14 mouse cellular contexts compared by ENCODE assay signal in the genomic region with DNA sequence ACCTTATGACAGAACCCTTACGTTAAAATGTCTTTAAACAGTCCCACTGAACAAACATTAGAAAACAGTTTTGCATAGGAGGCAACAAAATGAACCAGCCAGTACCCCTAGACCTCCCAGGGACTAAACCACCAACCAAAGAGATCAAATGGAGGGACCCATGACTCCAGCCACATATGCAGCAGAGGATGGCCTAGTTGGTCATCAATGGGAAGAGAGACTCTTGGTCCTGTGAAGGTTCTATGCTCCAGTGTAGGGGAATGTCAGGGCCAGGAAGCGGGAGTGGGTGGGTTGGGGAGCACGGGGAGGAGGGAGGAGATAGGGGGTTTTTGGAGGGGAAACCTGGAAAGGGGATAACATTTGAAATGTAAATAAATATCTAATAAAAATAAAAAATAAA. TPM values are rescaled to one million over a fixed set of nuclear protein-coding genes. Genes with fewer than 3 reads are reported as not detected.
DNase-seq lines count a peak whose midpoint lies in the region; ATAC-seq and TF ChIP-seq lines count a peak whose summit lies in the region.
"Not testable (repeated sequence)": the region's sequence is repeated elsewhere in the genome, so short reads cannot be mapped to it uniquely, and the experiment has no call there.
"Had no signal": no experiment of that assay in that cellular context is flagged by ENCODE, and none has a peak within 500 bp of the region (broad histone marks: within the 10 kb centered on the region; RNA-seq: fewer than 3 reads in every experiment).

No protein-coding gene starts in this region.

- 87% methylated on average over 3 of the region's 3 CpGs for WGBS in forebrain, embryonic 10.5 days
- 76% methylated on average over 3 of the region's 3 CpGs for WGBS in forebrain, embryonic 14.5 days
- 90% methylated on average over 3 of the region's 3 CpGs for WGBS in heart, embryonic 13.5 days
- WGBS in kidney, embryonic 15.5 days, result 71% methylated on average over 3 of the region's 3 CpGs
- 92% methylated on average over 3 of the region's 3 CpGs for WGBS in midbrain, embryonic 10.5 days
- 86% methylated on average over 3 of the region's 3 CpGs for WGBS in midbrain, embryonic 14.5 days
- WGBS in stomach, postnatal 0 days, result 80% methylated on average over 3 of the region's 3 CpGs

- H3K4me2 ChIP-seq in forebrain, embryonic 14.5 days (ENCODE audit: low read length), result peak overlapping the region; percentile 29
- peak overlapping the region; percentile 16; the same call in 1 of the 2 replicates for H3K4me2 ChIP-seq in heart, embryonic 13.5 days
- peak overlapping the region; percentile 43 for H3K4me2 ChIP-seq in kidney, embryonic 15.5 days
- H3K4me2 ChIP-seq in midbrain, embryonic 14.5 days (ENCODE audit: low read length), result peak overlapping the region; percentile 36
- H3K4me2 ChIP-seq in stomach, postnatal 0 days (replicated peaks; ENCODE audit: low read depth), result peak overlapping the region; percentile 23; the same call in 1 of the 2 replicates

- peaks cover 18% of the 10 kb centered on the region for H3K4me1 ChIP-seq in forebrain, embryonic 10.5 days
- H3K4me1 ChIP-seq in forebrain, embryonic 14.5 days (ENCODE audit: control insufficient read depth, insufficient read depth, low read length); midbrain, embryonic 14.5 days (ENCODE audit: control insufficient read depth, insufficient read depth, low read length); stomach, postnatal 0 days (replicated peaks; ENCODE audit: control insufficient read depth, insufficient read depth): not testable (repeated sequence)
- H3K4me1 ChIP-seq in heart, embryonic 13.5 days, result peaks cover 25% of the 10 kb centered on the region
- peaks cover 10% of the 10 kb centered on the region for H3K4me1 ChIP-seq in kidney, embryonic 15.5 days
- H3K4me1 ChIP-seq in midbrain, embryonic 10.5 days, result peaks cover 21% of the 10 kb centered on the region

- H3K9ac ChIP-seq in forebrain, embryonic 14.5 days (ENCODE audit: low read length); heart, embryonic 13.5 days; kidney, embryonic 15.5 days; midbrain, embryonic 14.5 days (replicated peaks; ENCODE audit: low read length); stomach, postnatal 0 days (ENCODE audit: low read length): not testable (repeated sequence)

- not testable (repeated sequence) for H3K36me3 ChIP-seq in forebrain, embryonic 10.5 days (replicated peaks); forebrain, embryonic 14.5 days (ENCODE audit: control insufficient read depth, insufficient read depth, low read length); heart, embryonic 13.5 days; kidney, embryonic 15.5 days; midbrain, embryonic 10.5 days; midbrain, embryonic 14.5 days (ENCODE audit: control insufficient read depth, insufficient read depth, low read length); stomach, postnatal 0 days (ENCODE audit: control insufficient read depth, insufficient read depth, low read length)

- H3K27ac ChIP-seq in forebrain, embryonic 10.5 days; forebrain, embryonic 14.5 days (ENCODE audit: low read depth, low read length); heart, embryonic 13.5 days (replicated peaks); kidney, embryonic 15.5 days; left cerebral cortex, adult 2 months; midbrain, embryonic 10.5 days (replicated peaks); midbrain, embryonic 14.5 days (replicated peaks; ENCODE audit: low read depth, low read length); stomach, postnatal 0 days (replicated peaks): not testable (repeated sequence)

- DNase-seq in forebrain, embryonic 10.5 days (ENCODE audit: extremely low spot score, low spot score); forebrain, embryonic 14.5 days (ENCODE audit: low spot score); left cerebral cortex, adult 2 months (ENCODE audit: extremely low spot score in 1 of 2, low spot score in 2 of 2); midbrain, embryonic 10.5 days (ENCODE audit: low spot score); midbrain, embryonic 14.5 days; stomach, postnatal 0 days (ENCODE audit: low spot score): not testable (repeated sequence)

- not testable (repeated sequence) for TF ChIP-seq CTCF in left cerebral cortex, adult 2 months (IDR thresholded peaks at IDR 0.05); stomach, postnatal 0 days (IDR thresholded peaks at IDR 0.05; ENCODE audit: low read depth)

- not testable (repeated sequence) for ATAC-seq in forebrain, embryonic 14.5 days; heart, embryonic 13.5 days (ENCODE audit: extremely low read depth, insufficient number of reproducible peaks, low FRiP score, low TSS enrichment); kidney, embryonic 15.5 days (replicated peaks; ENCODE audit: low FRiP score); midbrain, embryonic 14.5 days (ENCODE audit: low FRiP score, low TSS enrichment); stomach, postnatal 0 days (ENCODE audit: low FRiP score, low TSS enrichment)

- not testable (repeated sequence) for TF ChIP-seq EP300 in stomach, postnatal 0 days (optimal IDR thresholded peaks at IDR 0.05)

- H3K27me3 ChIP-seq in forebrain, embryonic 10.5 days (ENCODE audit: poor library complexity, severe bottlenecking); forebrain, embryonic 14.5 days (replicated peaks; ENCODE audit: control insufficient read depth, insufficient read depth, low read length); heart, embryonic 13.5 days (replicated peaks); kidney, embryonic 15.5 days; midbrain, embryonic 10.5 days (ENCODE audit: low read depth, poor library complexity, severe bottlenecking); midbrain, embryonic 14.5 days (ENCODE audit: control insufficient read depth, insufficient read depth, low read length); stomach, postnatal 0 days (ENCODE audit: control insufficient read depth, insufficient read depth, low read length): not testable (repeated sequence)

- H3K4me3 ChIP-seq in forebrain, embryonic 10.5 days, result peak overlapping the region; percentile 76
- H3K4me3 ChIP-seq in forebrain, embryonic 14.5 days (ENCODE audit: low read depth, low read length), result peak overlapping the region; percentile 3; the same call in 1 of the 2 replicates
- H3K4me3 ChIP-seq in heart, embryonic 13.5 days; midbrain, embryonic 14.5 days (replicated peaks; ENCODE audit: low read depth, low read length); stomach, postnatal 0 days (ENCODE audit: low read depth, low read length): not testable (repeated sequence)
- peak overlapping the region; percentile 11; the same call in 1 of the 2 replicates for H3K4me3 ChIP-seq in kidney, embryonic 15.5 days (replicated peaks)
- H3K4me3 ChIP-seq in left cerebral cortex, adult 2 months, result peak overlapping the region; percentile 64
- H3K4me3 ChIP-seq in midbrain, embryonic 10.5 days, result peak overlapping the region; percentile 72; the same call in 1 of the 2 replicates

- H3K9me3 ChIP-seq in forebrain, embryonic 10.5 days; forebrain, embryonic 14.5 days (replicated peaks; ENCODE audit: control insufficient read depth, low read length); heart, embryonic 13.5 days; kidney, embryonic 15.5 days (replicated peaks); midbrain, embryonic 10.5 days (replicated peaks); midbrain, embryonic 14.5 days (ENCODE audit: control insufficient read depth, low read length); stomach, postnatal 0 days (ENCODE audit: control insufficient read depth, low read length): not testable (repeated sequence)

- intact Hi-C loops in left cerebral cortex, adult 2 months (cut with DNase I), result not testable (repeated sequence)

RNA-seq across cellular contexts. Expression of a gene that starts 1.6 kb away (rescaled TPM):
- polyA plus RNA-seq in forebrain, embryonic 10.5 days (2016; fragmentation: Nextera tagmentation; extraction: Ambion mirVana), result 10.7 TPM in 2 replicates
- 4.5 and 4.6 TPM in 2 replicates for polyA plus RNA-seq in forebrain, embryonic 14.5 days (2014; fragmentation: Nextera tagmentation; extraction: Ambion mirVana)
- polyA plus RNA-seq in heart, embryonic 13.5 days (2015; fragmentation: Nextera tagmentation; extraction: Ambion mirVana), result 4.2 and 4.7 TPM in 2 replicates
- 6.0 and 7.6 TPM in 2 replicates for polyA plus RNA-seq in kidney, embryonic 15.5 days (2015; fragmentation: Nextera tagmentation; extraction: Ambion mirVana)
- 10 to 100 TPM; 13.5 to 15.5 TPM for total RNA-seq in left cerebral cortex, adult 2 months (2021)
- 10.4 and 14.8 TPM in 2 replicates for polyA plus RNA-seq in midbrain, embryonic 10.5 days (2016; fragmentation: Nextera tagmentation; extraction: Ambion mirVana)
- polyA plus RNA-seq in midbrain, embryonic 14.5 days (2014; fragmentation: Nextera tagmentation; extraction: Ambion mirVana), result 2.3 and 3.9 TPM in 2 replicates
- polyA plus RNA-seq in stomach, postnatal 0 days (2015; fragmentation: Nextera tagmentation; extraction: Ambion mirVana), result 3.3 and 3.7 TPM in 2 replicates

RNA-seq across cellular contexts. Expression of a gene that starts 37.4 kb away (rescaled TPM):
- 83.9 and 87.3 TPM in 2 replicates for polyA plus RNA-seq in forebrain, embryonic 10.5 days (2016; fragmentation: Nextera tagmentation; extraction: Ambion mirVana)
- polyA plus RNA-seq in forebrain, embryonic 14.5 days (2014; fragmentation: Nextera tagmentation; extraction: Ambion mirVana), result 104 and 106 TPM in 2 replicates
- polyA plus RNA-seq in heart, embryonic 13.5 days (2015; fragmentation: Nextera tagmentation; extraction: Ambion mirVana), result 131 and 149 TPM in 2 replicates
- polyA plus RNA-seq in kidney, embryonic 15.5 days (2015; fragmentation: Nextera tagmentation; extraction: Ambion mirVana), result 90.5 and 97.7 TPM in 2 replicates
- 10 to 100 TPM; 66.8 to 68.7 TPM for total RNA-seq in left cerebral cortex, adult 2 months (2021)
- polyA plus RNA-seq in midbrain, embryonic 10.5 days (2016; fragmentation: Nextera tagmentation; extraction: Ambion mirVana), result 87.0 and 88.6 TPM in 2 replicates
- 72.5 and 88.4 TPM in 2 replicates for polyA plus RNA-seq in midbrain, embryonic 14.5 days (2014; fragmentation: Nextera tagmentation; extraction: Ambion mirVana)
- polyA plus RNA-seq in stomach, postnatal 0 days (2015; fragmentation: Nextera tagmentation; extraction: Ambion mirVana), result 53.6 and 56.7 TPM in 2 replicates

RNA-seq across cellular contexts. Expression of a gene that starts 53.9 kb away (rescaled TPM):
- 64.6 and 65.4 TPM in 2 replicates for polyA plus RNA-seq in forebrain, embryonic 10.5 days (2016; fragmentation: Nextera tagmentation; extraction: Ambion mirVana)
- 93.3 and 101 TPM in 2 replicates for polyA plus RNA-seq in forebrain, embryonic 14.5 days (2014; fragmentation: Nextera tagmentation; extraction: Ambion mirVana)
- polyA plus RNA-seq in heart, embryonic 13.5 days (2015; fragmentation: Nextera tagmentation; extraction: Ambion mirVana), result 20.4 and 21.9 TPM in 2 replicates
- polyA plus RNA-seq in kidney, embryonic 15.5 days (2015; fragmentation: Nextera tagmentation; extraction: Ambion mirVana), result 50.8 and 52.5 TPM in 2 replicates
- total RNA-seq in left cerebral cortex, adult 2 months (2021), result 10 to 100 TPM; 19.2 to 20.9 TPM
- 66.9 and 74.4 TPM in 2 replicates for polyA plus RNA-seq in midbrain, embryonic 10.5 days (2016; fragmentation: Nextera tagmentation; extraction: Ambion mirVana)
- polyA plus RNA-seq in midbrain, embryonic 14.5 days (2014; fragmentation: Nextera tagmentation; extraction: Ambion mirVana), result 73.7 and 85.6 TPM in 2 replicates
- polyA plus RNA-seq in stomach, postnatal 0 days (2015; fragmentation: Nextera tagmentation; extraction: Ambion mirVana), result 20.5 and 21.0 TPM in 2 replicates

RNA-seq across cellular contexts. Expression of a gene that starts 54.1 kb away (rescaled TPM):
- 0.12 and 0.20 TPM in 2 replicates for polyA plus RNA-seq in forebrain, embryonic 10.5 days (2016; fragmentation: Nextera tagmentation; extraction: Ambion mirVana)
- polyA plus RNA-seq in forebrain, embryonic 14.5 days (2014; fragmentation: Nextera tagmentation; extraction: Ambion mirVana), result 0.10 and 0.18 TPM in 2 replicates
- 0.07 and 0.13 TPM in 2 replicates for polyA plus RNA-seq in heart, embryonic 13.5 days (2015; fragmentation: Nextera tagmentation; extraction: Ambion mirVana)
- 0.22 and 0.42 TPM in 2 replicates for polyA plus RNA-seq in kidney, embryonic 15.5 days (2015; fragmentation: Nextera tagmentation; extraction: Ambion mirVana)
- under 1 TPM; 0.18 to 0.19 TPM for total RNA-seq in left cerebral cortex, adult 2 months (2021)
- polyA plus RNA-seq in midbrain, embryonic 10.5 days (2016; fragmentation: Nextera tagmentation; extraction: Ambion mirVana), result 0.15 and 0.48 TPM in 2 replicates
- 0.09 and 0.47 TPM in 2 replicates for polyA plus RNA-seq in midbrain, embryonic 14.5 days (2014; fragmentation: Nextera tagmentation; extraction: Ambion mirVana)
- 0.17 and 0.28 TPM in 2 replicates for polyA plus RNA-seq in stomach, postnatal 0 days (2015; fragmentation: Nextera tagmentation; extraction: Ambion mirVana)
- total RNA-seq: adrenal gland, postnatal 36 days; gastrocnemius, adult 8-10 months; heart, adult 18-20 months; heart, postnatal 25 days had no signal
- polyA plus RNA-seq: CD4-positive, CD25-positive, alpha-beta regulatory T cell, adult 4 months; G1E had no signal
